ENCODE assay signal across 8 mouse cellular contexts in genomic region chr5:34760850-34761508, GRCm38 (mm10). TPM values are rescaled to one million over a fixed set of nuclear protein-coding genes. Genes with fewer than 3 reads are reported as not detected.
DNase-seq lines count a peak whose midpoint lies in the region; ATAC-seq and TF ChIP-seq lines count a peak whose summit lies in the region.

No protein-coding gene starts in this region.

- no peak for TF ChIP-seq EP300 in heart, adult 2 months (IDR thresholded peaks at IDR 0.05; ENCODE audit: insufficient read depth, low read depth, low read length)

- intact Hi-C loops in heart, adult 2 months (cut with DNase I): loop anchor here (5.0 to 10.0 kb wide), 2 partner anchors 99 to 246 kb away; partner anchors contain the start of genes Grk4, Nop14 and Tnip2

- peak overlapping the region; percentile 65 for H3K4me3 ChIP-seq in heart, adult 2 months
- peak overlapping the region; percentile 83 for H3K4me3 ChIP-seq in testis, adult 2 months (ENCODE audit: control insufficient read depth, low read depth, low read length)
- peak overlapping the region; percentile 97 for H3K4me3 ChIP-seq in forebrain, embryonic 11.5 days (ENCODE audit: low read depth, low read length)
- peak overlapping the region; percentile 99 for H3K4me3 ChIP-seq in midbrain, embryonic 13.5 days (replicated peaks)

- peak; percentile 52 for ATAC-seq in forebrain, embryonic 11.5 days (replicated peaks; ENCODE audit: low FRiP score)
- peak; percentile 57 for ATAC-seq in midbrain, embryonic 13.5 days
- ATAC-seq in megakaryocyte progenitor cell, adult 5-6 weeks (replicated peaks; ENCODE audit: poor library complexity): no peak

- H3K27me3 ChIP-seq in heart, adult 2 months (ENCODE audit: control insufficient read depth, insufficient read depth, low read length): no peaks in the 10 kb centered on the region
- no peaks in the 10 kb centered on the region for H3K27me3 ChIP-seq in testis, adult 2 months (ENCODE audit: control insufficient read depth, insufficient read depth, low read length)
- H3K27me3 ChIP-seq in forebrain, embryonic 11.5 days (ENCODE audit: control insufficient read depth, insufficient read depth, low read length): no peaks in the 10 kb centered on the region
- 0 out of 2 replicates have a peak, but pooled peaks cover 4% of the 10 kb centered on the region for H3K27me3 ChIP-seq in midbrain, embryonic 13.5 days

- H3K9me3 ChIP-seq in forebrain, embryonic 11.5 days (ENCODE audit: control insufficient read depth, low read length): no peaks in the 10 kb centered on the region
- H3K9me3 ChIP-seq in midbrain, embryonic 13.5 days: no peaks in the 10 kb centered on the region

- TF ChIP-seq POLR2A in heart, adult 2 months (IDR thresholded peaks at IDR 0.05; ENCODE audit: insufficient read depth, low read depth, low read length): no peak
- TF ChIP-seq POLR2A in testis, adult 2 months (IDR thresholded peaks at IDR 0.05; ENCODE audit: control insufficient read depth, low read depth, low read length): no peak

- no peak for TF ChIP-seq CTCF in heart, adult 2 months (IDR thresholded peaks at IDR 0.05)
- TF ChIP-seq CTCF in testis, adult 2 months (IDR thresholded peaks at IDR 0.05; ENCODE audit: control insufficient read depth, insufficient read depth, insufficient replicate concordance, low read depth, low read length): no peak

- no peaks in the 10 kb centered on the region for H3K79me2 ChIP-seq in heart, adult 2 months (replicated peaks; ENCODE audit: control insufficient read depth, insufficient read depth, low read length)

- peak overlapping the region; percentile 89 for H3K4me2 ChIP-seq in forebrain, embryonic 11.5 days (ENCODE audit: low read depth, low read length, severe bottlenecking)
- H3K4me2 ChIP-seq in midbrain, embryonic 13.5 days (replicated peaks): peak overlapping the region; percentile 93

- no peak for DNase-seq in heart, adult 2 months
- no peak for DNase-seq in heart, postnatal 4 days
- DNase-seq in testis, postnatal 14 days (ENCODE audit: low spot score): no peak
- DNase-seq in forebrain, embryonic 11.5 days (ENCODE audit: low spot score): peak; percentile 50
- peak; percentile 7 for DNase-seq in layer of hippocampus, adult 9-11 months

- H3K4me1 ChIP-seq in heart, adult 2 months (ENCODE audit: control insufficient read depth, insufficient read depth, low read length): peaks cover 6% of the 10 kb centered on the region
- peaks cover 8% of the 10 kb centered on the region for H3K4me1 ChIP-seq in testis, adult 2 months (ENCODE audit: control insufficient read depth, insufficient read depth, low read length)
- no peaks in the 10 kb centered on the region; the same call in 1 of the 2 replicates for H3K4me1 ChIP-seq in forebrain, embryonic 11.5 days (replicated peaks; ENCODE audit: control insufficient read depth, insufficient read depth, low read length)
- peaks cover 16% of the 10 kb centered on the region for H3K4me1 ChIP-seq in midbrain, embryonic 13.5 days (replicated peaks)

- WGBS in heart, adult 2 months: 2% methylated on average over 19 of the region's 19 CpGs
- under 1% methylated on average over 19 of the region's 19 CpGs for WGBS in forebrain, embryonic 11.5 days
- WGBS in midbrain, embryonic 13.5 days: 1% methylated on average over 19 of the region's 19 CpGs

- no peaks in the 10 kb centered on the region for H3K36me3 ChIP-seq in heart, adult 2 months (ENCODE audit: control insufficient read depth, insufficient read depth, low read length)
- H3K36me3 ChIP-seq in testis, adult 2 months (ENCODE audit: control insufficient read depth, insufficient read depth, low read length): no peaks in the 10 kb centered on the region
- no peaks in the 10 kb centered on the region for H3K36me3 ChIP-seq in forebrain, embryonic 11.5 days (ENCODE audit: control insufficient read depth, insufficient read depth, low read length)
- no peaks in the 10 kb centered on the region for H3K36me3 ChIP-seq in midbrain, embryonic 13.5 days

- peak overlapping the region; percentile 57 for H3K9ac ChIP-seq in heart, adult 2 months (ENCODE audit: low read depth, low read length)
- H3K9ac ChIP-seq in forebrain, embryonic 11.5 days (ENCODE audit: low read length): peak overlapping the region; percentile 60
- H3K9ac ChIP-seq in midbrain, embryonic 13.5 days (replicated peaks): peak overlapping the region; percentile 67

- peak overlapping the region; percentile 82 for H3K27ac ChIP-seq in heart, adult 2 months
- H3K27ac ChIP-seq in testis, adult 2 months (ENCODE audit: control insufficient read depth, insufficient read depth, low read depth, low read length): peak overlapping the region; percentile 5
- peak overlapping the region; percentile 14; the same call in 1 of the 2 replicates for H3K27ac ChIP-seq in forebrain, embryonic 11.5 days (ENCODE audit: low read depth, low read length)
- peak overlapping the region; percentile 95 for H3K27ac ChIP-seq in midbrain, embryonic 13.5 days

RNA-seq across cellular contexts. Expression of gene Htt, which starts 0.6 kb away (rescaled TPM):
- total RNA-seq in heart, adult 2 months (2021): 10 to 100 TPM; 11.5 to 12.0 TPM
- 6.5 and 11.0 TPM in 2 replicates for polyA plus RNA-seq in heart, adult 2 months (2012; rRNA removed)
- total RNA-seq in heart, postnatal 4 days (2021): 10 to 100 TPM; 21.8 to 22.4 TPM
- 17.9 and 18.1 TPM in 2 replicates for polyA plus RNA-seq in testis, adult 2 months (2012; rRNA removed)
- polyA plus RNA-seq in forebrain, embryonic 11.5 days (2014; fragmentation: Nextera tagmentation; extraction: Ambion mirVana): 21.2 and 22.4 TPM in 2 replicates
- 15.1 and 15.5 TPM in 2 replicates for polyA plus RNA-seq in midbrain, embryonic 13.5 days (2015; fragmentation: Nextera tagmentation; extraction: Ambion mirVana)
- total RNA-seq in megakaryocyte progenitor cell, adult 5-6 weeks (2015): 19.0 and 27.3 TPM in 2 replicates
- total RNA-seq in megakaryocyte progenitor cell, adult 5-6 weeks (2017): 19.6 and 24.4 TPM in 2 replicates

Comparison
In these comparisons a context has a peak if more than half of its experiments do, and no peak if none do; other contexts are left out.
1. DNase-seq: peak in forebrain, embryonic 11.5 days (single experiment) and layer of hippocampus, adult 9-11 months (single experiment); none in heart, adult 2 months (0 of 2), heart, postnatal 4 days (single experiment) and testis, postnatal 14 days (single experiment).
2. H3K27ac ChIP-seq: peak in every context shown above with its lines; median percentile 95 in midbrain, embryonic 13.5 days; 82 in heart, adult 2 months; 14 in forebrain, embryonic 11.5 days; 5 in testis, adult 2 months.
3. Peak in every context shown above with its lines, with median percentiles within 50 percentile points of each other: H3K4me3 ChIP-seq and H3K9ac ChIP-seq.